Mouse (Mus musculus): ENCODE measurements around the gene C7. TPM values are rescaled to one million over a fixed set of nuclear protein-coding genes. Genes with fewer than 3 reads are reported as not detected.

C7 gene
- polyA plus RNA-seq, 1 experiment from 2014 or later = 0.08 TPM

Other genes with a start within 250 kb of the C7 start
- not detected in 2 replicates for gene Mroh2b, start 165.0 kb downstream of the C7 start, polyA plus RNA-seq (2015; fragmentation: Nextera tagmentation; extraction: Ambion mirVana)
- 0.32 and 0.91 TPM in 2 replicates for gene Card6, start 44.8 kb upstream of the C7 start, polyA plus RNA-seq (2015; fragmentation: Nextera tagmentation; extraction: Ambion mirVana)
- gene Rpl37, start 52.9 kb upstream of the C7 start, polyA plus RNA-seq (2015; fragmentation: Nextera tagmentation; extraction: Ambion mirVana) = 343 and 364 TPM in 2 replicates
- 14.5 and 16.9 TPM in 2 replicates for gene Prkaa1, start 80.1 kb upstream of the C7 start, polyA plus RNA-seq (2015; fragmentation: Nextera tagmentation; extraction: Ambion mirVana)
- 53.0 and 54.0 TPM in 2 replicates for gene Ttc33, start 121.8 kb upstream of the C7 start, polyA plus RNA-seq (2015; fragmentation: Nextera tagmentation; extraction: Ambion mirVana)
- gene Ptger4, start 180.4 kb upstream of the C7 start, polyA plus RNA-seq (2015; fragmentation: Nextera tagmentation; extraction: Ambion mirVana) = 5.7 and 6.8 TPM in 2 replicates